8 mouse cellular contexts compared by ENCODE assay signal in genomic region chr16:38679431-38680021, GRCm38 (mm10). TPM values are rescaled to one million over a fixed set of nuclear protein-coding genes. Genes with fewer than 3 reads are reported as not detected.
DNase-seq lines count a peak whose midpoint lies in the region; ATAC-seq lines count a peak whose summit lies in the region.

No protein-coding gene starts in this region.

- WGBS in hindbrain, embryonic 11.5 days: 60% methylated on average over 12 of the region's 12 CpGs
- WGBS in hindbrain, embryonic 14.5 days: 57% methylated on average over 12 of the region's 12 CpGs
- WGBS in embryonic facial prominence, embryonic 12.5 days: 32% methylated on average over 12 of the region's 12 CpGs

- H3K9ac ChIP-seq in hindbrain, embryonic 11.5 days (ENCODE audit: low read depth, low read length): no peak overlapping the region
- no peak overlapping the region for H3K9ac ChIP-seq in hindbrain, embryonic 14.5 days
- H3K9ac ChIP-seq in embryonic facial prominence, embryonic 12.5 days: no peak overlapping the region

- no peak overlapping the region for H3K27ac ChIP-seq in hindbrain, embryonic 11.5 days (ENCODE audit: low read depth, low read length)
- no peak overlapping the region for H3K27ac ChIP-seq in hindbrain, embryonic 14.5 days
- peak overlapping the region; percentile 64 for H3K27ac ChIP-seq in embryonic facial prominence, embryonic 12.5 days

- no peaks in the 10 kb centered on the region for H3K4me1 ChIP-seq in hindbrain, embryonic 11.5 days (replicated peaks; ENCODE audit: control insufficient read depth, insufficient read depth, low read length)
- H3K4me1 ChIP-seq in hindbrain, embryonic 14.5 days (replicated peaks; ENCODE audit: control insufficient read depth, insufficient read depth, low read length): no peaks in the 10 kb centered on the region
- H3K4me1 ChIP-seq in embryonic facial prominence, embryonic 12.5 days: peaks cover 20% of the 10 kb centered on the region

- ATAC-seq in hindbrain, embryonic 11.5 days (ENCODE audit: low FRiP score): no peak
- ATAC-seq in hindbrain, embryonic 14.5 days (ENCODE audit: low FRiP score): no peak
- ATAC-seq in embryonic facial prominence, embryonic 12.5 days (ENCODE audit: insufficient number of reproducible peaks, insufficient read depth, low FRiP score, low TSS enrichment): 0 out of 2 replicates have a peak, but pooled peaks have one; percentile 28
- peak; percentile 70 for ATAC-seq in megakaryocyte progenitor cell, adult 5-6 weeks (replicated peaks; ENCODE audit: poor library complexity)

- H3K36me3 ChIP-seq in hindbrain, embryonic 11.5 days (ENCODE audit: control insufficient read depth, insufficient read depth, low read length): no peaks in the 10 kb centered on the region
- no peaks in the 10 kb centered on the region for H3K36me3 ChIP-seq in hindbrain, embryonic 14.5 days (replicated peaks; ENCODE audit: control insufficient read depth, insufficient read depth)
- no peaks in the 10 kb centered on the region for H3K36me3 ChIP-seq in embryonic facial prominence, embryonic 12.5 days

- no peak overlapping the region for H3K4me3 ChIP-seq in hindbrain, embryonic 11.5 days (ENCODE audit: low read depth, low read length)
- no peak overlapping the region for H3K4me3 ChIP-seq in hindbrain, embryonic 14.5 days (replicated peaks; ENCODE audit: low read length)
- no peak overlapping the region for H3K4me3 ChIP-seq in embryonic facial prominence, embryonic 12.5 days

- DNase-seq in hindbrain, embryonic 11.5 days (ENCODE audit: low spot score): peak; percentile 15
- no peak for DNase-seq in hindbrain, embryonic 14.5 days (ENCODE audit: low spot score)
- DNase-seq in kidney, postnatal 10 days: peak; percentile 40
- DNase-seq in frontal cortex, postnatal 36 days (ENCODE audit: low spot score in 2 of 2): no peak
- DNase-seq in cerebellum, adult 18-20 months: no peak
- DNase-seq in ovary, postnatal 14 days (ENCODE audit: low spot score): no peak

- no peak overlapping the region for H3K4me2 ChIP-seq in hindbrain, embryonic 11.5 days (replicated peaks; ENCODE audit: low read depth, low read length)
- no peak overlapping the region for H3K4me2 ChIP-seq in hindbrain, embryonic 14.5 days (replicated peaks)
- peak overlapping the region; percentile 22 for H3K4me2 ChIP-seq in embryonic facial prominence, embryonic 12.5 days (replicated peaks)

- H3K9me3 ChIP-seq in hindbrain, embryonic 11.5 days (ENCODE audit: control insufficient read depth, low read length): no peaks in the 10 kb centered on the region
- H3K9me3 ChIP-seq in hindbrain, embryonic 14.5 days (ENCODE audit: control insufficient read depth, low read length): no peaks in the 10 kb centered on the region
- no peaks in the 10 kb centered on the region for H3K9me3 ChIP-seq in embryonic facial prominence, embryonic 12.5 days

- no peaks in the 10 kb centered on the region for H3K27me3 ChIP-seq in hindbrain, embryonic 11.5 days (ENCODE audit: control insufficient read depth, insufficient read depth, low read length)
- no peaks in the 10 kb centered on the region for H3K27me3 ChIP-seq in hindbrain, embryonic 14.5 days (ENCODE audit: control insufficient read depth, insufficient read depth, low read length)
- H3K27me3 ChIP-seq in embryonic facial prominence, embryonic 12.5 days: no peaks in the 10 kb centered on the region

RNA-seq across cellular contexts. Expression of gene Arhgap31, which starts 33.5 kb away (rescaled TPM):
- polyA plus RNA-seq in hindbrain, embryonic 11.5 days (2014; fragmentation: Nextera tagmentation; extraction: Ambion mirVana): 7.3 and 9.0 TPM in 2 replicates
- polyA plus RNA-seq in hindbrain, embryonic 14.5 days (2014; fragmentation: Nextera tagmentation; extraction: Ambion mirVana): 5.6 and 7.8 TPM in 2 replicates
- polyA plus RNA-seq in embryonic facial prominence, embryonic 12.5 days (2016; fragmentation: Nextera tagmentation; extraction: Ambion mirVana): 14.3 and 16.5 TPM in 2 replicates
- 12.8 and 15.6 TPM in 2 replicates for total RNA-seq in megakaryocyte progenitor cell, adult 5-6 weeks (2015)
- 6.5 and 7.2 TPM in 2 replicates for total RNA-seq in megakaryocyte progenitor cell, adult 5-6 weeks (2017)

Comparison
In these comparisons a context has a peak if more than half of its experiments do, and no peak if none do; other contexts are left out.
1. DNase-seq: peak in hindbrain, embryonic 11.5 days (single experiment) and kidney, postnatal 10 days (single experiment); none in hindbrain, embryonic 14.5 days (single experiment), frontal cortex, postnatal 36 days (0 of 2), cerebellum, adult 18-20 months (0 of 2) and ovary, postnatal 14 days (single experiment).
2. ATAC-seq: peak in embryonic facial prominence, embryonic 12.5 days (single experiment) and megakaryocyte progenitor cell, adult 5-6 weeks (single experiment); none in hindbrain, embryonic 11.5 days (single experiment) and hindbrain, embryonic 14.5 days (single experiment).